Mouse (Mus musculus) embryonic fibroblast, embryonic 13.5 days (primary cell): ENCODE measurements around the gene Fam193b.

ENCODE experiments used
- CTCF ChIP-seq: IDR thresholded peaks from 2 replicates; pipeline ENCODE4 v1.5.1; 2011; ENCODE audit warnings: mild to moderate bottlenecking, control low read depth, low read length, moderate library complexity, borderline replicate concordance; ENCODE audit not compliant: insufficient read depth
- POLR2A ChIP-seq: IDR thresholded peaks from 2 replicates; pipeline ENCODE4 v1.6.1; 2011; ENCODE audit warnings: low read depth, mild to moderate bottlenecking, control low read depth, low read length, moderate library complexity

- no peak for TF ChIP-seq CTCF
- TF ChIP-seq POLR2A = no peak
Measured at GRCm38 (mm10) chr13:55591961-55592490, 21.1 kb upstream of the Fam193b start.
